Mouse (Mus musculus): ENCODE measurements at regions not wholly inside any gene's neighbourhood (a gene's known extent, or its start where the extent isn't known, plus 50 kb on each side); places are given as distances from the start of the nearest gene placed in this dataset.

GRCm38 (mm10) chr4:55723124-55723523, 190.9 kb upstream of the Klf4 start:
- Histone ChIP-seq H3K27ac (ENCODE audit: insufficient read depth, low read length) (no peak overlapping the region), H3K4me3 (ENCODE audit: insufficient read depth, low read length) (no peak overlapping the region), H3K4me1 (ENCODE audit: control insufficient read depth, insufficient read depth, low read length) (no peaks in the 10 kb centered on the region)
- no peak for TF ChIP-seq CTCF (IDR thresholded peaks at IDR 0.05; ENCODE audit: extremely low read depth, insufficient read depth, low read length)
- no peak for TF ChIP-seq POLR2A (IDR thresholded peaks at IDR 0.05; ENCODE audit: extremely low read depth, insufficient read depth, low read length)

- Histone ChIP-seq H3K4me1 (ENCODE audit: control insufficient read depth, insufficient read depth, low read length) (no peaks in the 10 kb centered on the region), H3K27ac (ENCODE audit: insufficient read depth, low read length) (no peak overlapping the region), H3K4me3 (ENCODE audit: insufficient read depth, low read length) (no peak overlapping the region)
- no peak for TF ChIP-seq CTCF (IDR thresholded peaks at IDR 0.05; ENCODE audit: extremely low read depth, insufficient read depth, low read length)
- no peak for TF ChIP-seq POLR2A (IDR thresholded peaks at IDR 0.05; ENCODE audit: extremely low read depth, insufficient read depth, low read length)
Measured at GRCm38 (mm10) chr4:55722388-55722787, 190.1 kb upstream of the Klf4 start.

GRCm38 (mm10) chr4:55721834-55722233, 189.6 kb upstream of the Klf4 start:
- TF ChIP-seq POLR2A (IDR thresholded peaks at IDR 0.05; ENCODE audit: extremely low read depth, insufficient read depth, low read length) = no peak
- no peak for TF ChIP-seq CTCF (IDR thresholded peaks at IDR 0.05; ENCODE audit: extremely low read depth, insufficient read depth, low read length)
- no peaks in the 10 kb centered on the region for H3K4me1 ChIP-seq (ENCODE audit: control insufficient read depth, insufficient read depth, low read length)
- H3K27ac ChIP-seq (ENCODE audit: insufficient read depth, low read length) = no peak overlapping the region
- H3K4me3 ChIP-seq (ENCODE audit: insufficient read depth, low read length) = no peak overlapping the region

GRCm38 (mm10) chr4:55718438-55718837, 186.2 kb upstream of the Klf4 start:
- Histone ChIP-seq H3K4me1 (ENCODE audit: control insufficient read depth, insufficient read depth, low read length) (no peaks in the 10 kb centered on the region), H3K27ac (ENCODE audit: insufficient read depth, low read length) (no peak overlapping the region), H3K4me3 (ENCODE audit: insufficient read depth, low read length) (no peak overlapping the region)
- no peak for TF ChIP-seq CTCF (IDR thresholded peaks at IDR 0.05; ENCODE audit: extremely low read depth, insufficient read depth, low read length)
- no peak for TF ChIP-seq POLR2A (IDR thresholded peaks at IDR 0.05; ENCODE audit: extremely low read depth, insufficient read depth, low read length)

GRCm38 (mm10) chr4:55716161-55716651, 183.9 kb upstream of the Klf4 start:
- no peaks in the 10 kb centered on the region for H3K4me1 ChIP-seq (ENCODE audit: control insufficient read depth, insufficient read depth, low read length)
- no peak overlapping the region for H3K4me3 ChIP-seq (ENCODE audit: insufficient read depth, low read length)
- TF ChIP-seq CTCF (IDR thresholded peaks at IDR 0.05; ENCODE audit: extremely low read depth, insufficient read depth, low read length) (no peak), POLR2A (IDR thresholded peaks at IDR 0.05; ENCODE audit: extremely low read depth, insufficient read depth, low read length) (no peak)
- H3K27ac ChIP-seq (ENCODE audit: insufficient read depth, low read length) = no peak overlapping the region

- Histone ChIP-seq H3K27ac (ENCODE audit: insufficient read depth, low read length) (no peak overlapping the region), H3K4me1 (ENCODE audit: control insufficient read depth, insufficient read depth, low read length) (no peaks in the 10 kb centered on the region), H3K4me3 (ENCODE audit: insufficient read depth, low read length) (no peak overlapping the region)
- TF ChIP-seq POLR2A (IDR thresholded peaks at IDR 0.05; ENCODE audit: extremely low read depth, insufficient read depth, low read length) (no peak), CTCF (IDR thresholded peaks at IDR 0.05; ENCODE audit: extremely low read depth, insufficient read depth, low read length) (no peak)
Measured at GRCm38 (mm10) chr4:55711500-55712341, 179.5 kb upstream of the Klf4 start.

GRCm38 (mm10) chr4:55710476-55710875, 178.2 kb upstream of the Klf4 start:
- no peak overlapping the region for H3K4me3 ChIP-seq (ENCODE audit: insufficient read depth, low read length)

GRCm38 (mm10) chr4:55708808-55709207, 176.5 kb upstream of the Klf4 start:
- TF ChIP-seq POLR2A (IDR thresholded peaks at IDR 0.05; ENCODE audit: extremely low read depth, insufficient read depth, low read length) = no peak
- no peak for TF ChIP-seq CTCF (IDR thresholded peaks at IDR 0.05; ENCODE audit: extremely low read depth, insufficient read depth, low read length)
- H3K4me1 ChIP-seq (ENCODE audit: control insufficient read depth, insufficient read depth, low read length) = no peaks in the 10 kb centered on the region
- no peak overlapping the region for H3K4me3 ChIP-seq (ENCODE audit: insufficient read depth, low read length)
- H3K27ac ChIP-seq (ENCODE audit: insufficient read depth, low read length) = no peak overlapping the region

More at GRCm38 (mm10) chr4:55710476-55710875, 178.2 kb upstream of the Klf4 start:
- TF ChIP-seq POLR2A (IDR thresholded peaks at IDR 0.05; ENCODE audit: extremely low read depth, insufficient read depth, low read length) (no peak), CTCF (IDR thresholded peaks at IDR 0.05; ENCODE audit: extremely low read depth, insufficient read depth, low read length) (no peak)
- H3K4me1 ChIP-seq (ENCODE audit: control insufficient read depth, insufficient read depth, low read length) = no peaks in the 10 kb centered on the region
- H3K27ac ChIP-seq (ENCODE audit: insufficient read depth, low read length) = no peak overlapping the region

GRCm38 (mm10) chr4:55707916-55708315, 175.7 kb upstream of the Klf4 start:
- Histone ChIP-seq H3K4me1 (ENCODE audit: control insufficient read depth, insufficient read depth, low read length) (no peaks in the 10 kb centered on the region), H3K27ac (ENCODE audit: insufficient read depth, low read length) (no peak overlapping the region), H3K4me3 (ENCODE audit: insufficient read depth, low read length) (no peak overlapping the region)
- TF ChIP-seq POLR2A (IDR thresholded peaks at IDR 0.05; ENCODE audit: extremely low read depth, insufficient read depth, low read length) = no peak
- TF ChIP-seq CTCF (IDR thresholded peaks at IDR 0.05; ENCODE audit: extremely low read depth, insufficient read depth, low read length) = no peak

GRCm38 (mm10) chr4:55704921-55705320, 172.7 kb upstream of the Klf4 start:
- H3K4me1 ChIP-seq (ENCODE audit: control insufficient read depth, insufficient read depth, low read length) = no peaks in the 10 kb centered on the region
- H3K27ac ChIP-seq (ENCODE audit: insufficient read depth, low read length) = no peak overlapping the region
- no peak for TF ChIP-seq CTCF (IDR thresholded peaks at IDR 0.05; ENCODE audit: extremely low read depth, insufficient read depth, low read length)
- TF ChIP-seq POLR2A (IDR thresholded peaks at IDR 0.05; ENCODE audit: extremely low read depth, insufficient read depth, low read length) = no peak
- no peak overlapping the region for H3K4me3 ChIP-seq (ENCODE audit: insufficient read depth, low read length)
